Mouse (Mus musculus) cerebellum, postnatal 36 days (tissue): ENCODE results near the gene C77080.

ENCODE experiments used
- DNase-seq, 2 experiments: peaks; one replicate each; pipeline ENCODE4 v3.0.0; 2021 to 2022; ENCODE audit warnings: mixed read lengths in 2 of 2

Gene C77080

GRCm38 (mm10) chr4:129209504-129209903 is 51.7 kb downstream of the C77080 start:
- DNase-seq = peak in 1 of 2 experiments; percentile 17

- DNase-seq = no peak
Observed at GRCm38 (mm10) chr4:129206792-129207191, 54.4 kb downstream of the C77080 start.

DNA sequence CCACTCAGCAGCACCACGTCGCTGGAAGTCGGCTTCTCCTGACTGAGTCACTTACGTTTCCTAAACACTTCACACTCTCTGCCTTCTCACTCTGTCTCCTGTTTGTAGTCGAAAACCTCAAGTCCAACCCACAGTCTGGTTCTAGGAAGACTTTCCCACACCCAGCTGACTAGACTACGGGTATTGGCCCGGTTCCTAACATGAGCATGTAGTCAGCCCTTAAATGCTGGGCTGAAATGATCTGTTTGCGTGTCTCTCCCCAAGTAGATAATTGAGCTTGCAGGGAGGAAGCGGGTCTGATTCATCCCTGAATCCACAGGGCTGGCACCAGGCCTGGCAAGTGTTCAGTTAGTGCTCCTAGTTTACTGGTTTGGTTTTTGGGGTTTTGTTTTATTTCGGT is 56.5 kb downstream of the C77080 start:
- DNase-seq = no peak

DNA sequence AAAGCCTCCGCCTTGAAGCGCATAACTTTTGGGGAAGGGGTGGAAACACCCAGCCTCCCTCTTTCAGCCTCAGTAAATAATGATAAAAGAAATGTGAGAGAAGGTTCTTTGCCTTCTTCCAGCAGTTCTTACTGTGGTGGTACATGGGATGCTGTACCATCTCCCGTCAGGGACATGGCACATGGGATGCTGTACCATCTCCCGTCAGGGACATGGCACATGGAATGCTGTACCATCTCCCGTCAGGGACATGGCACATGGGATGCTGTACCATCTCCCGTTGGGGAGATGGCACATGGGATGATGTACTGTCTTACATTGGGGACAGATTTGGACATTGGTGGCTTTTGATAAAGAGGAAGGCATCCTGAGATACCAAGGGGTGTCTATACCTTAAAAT is 63.7 kb downstream of the C77080 start:
- no peak for DNase-seq

DNA sequence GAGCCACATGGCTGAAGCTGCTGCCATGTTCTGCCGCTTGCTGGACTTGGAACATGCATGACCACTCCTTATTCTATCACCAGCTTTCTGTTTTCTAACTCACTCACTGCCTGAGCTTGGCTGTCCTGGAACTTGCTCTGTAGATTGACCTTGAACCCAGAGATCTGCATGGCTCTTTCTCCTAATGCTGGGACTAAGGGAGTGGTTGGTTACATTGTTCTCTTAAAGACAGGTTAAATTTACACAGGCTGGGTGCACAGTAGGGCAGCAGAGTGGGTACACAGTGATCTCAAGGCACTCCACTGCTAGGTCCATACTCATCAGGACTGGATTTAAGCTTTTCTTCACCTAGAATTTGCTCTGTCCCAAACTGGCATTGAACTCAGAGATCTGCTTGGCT is 66.9 kb downstream of the C77080 start:
- DNase-seq = no peak

GRCm38 (mm10) chr4:129191691-129192090 is 69.5 kb downstream of the C77080 start:
- DNase-seq = no peak

- DNase-seq = peak in 1 of 2 experiments; percentile 23
Observed at GRCm38 (mm10) chr4:129190538-129190937, 70.7 kb downstream of the C77080 start.

- peak; percentile 94 to 96 for DNase-seq
Observed at GRCm38 (mm10) chr4:129189542-129190519, 71.4 kb downstream of the C77080 start, which contains the start of the genes S100pbp and Yars. Gene S100pbp, minus strand, starts transcription at chr4:129189727. Gene Yars, plus strand, starts transcription at chr4:129189760.

DNA sequence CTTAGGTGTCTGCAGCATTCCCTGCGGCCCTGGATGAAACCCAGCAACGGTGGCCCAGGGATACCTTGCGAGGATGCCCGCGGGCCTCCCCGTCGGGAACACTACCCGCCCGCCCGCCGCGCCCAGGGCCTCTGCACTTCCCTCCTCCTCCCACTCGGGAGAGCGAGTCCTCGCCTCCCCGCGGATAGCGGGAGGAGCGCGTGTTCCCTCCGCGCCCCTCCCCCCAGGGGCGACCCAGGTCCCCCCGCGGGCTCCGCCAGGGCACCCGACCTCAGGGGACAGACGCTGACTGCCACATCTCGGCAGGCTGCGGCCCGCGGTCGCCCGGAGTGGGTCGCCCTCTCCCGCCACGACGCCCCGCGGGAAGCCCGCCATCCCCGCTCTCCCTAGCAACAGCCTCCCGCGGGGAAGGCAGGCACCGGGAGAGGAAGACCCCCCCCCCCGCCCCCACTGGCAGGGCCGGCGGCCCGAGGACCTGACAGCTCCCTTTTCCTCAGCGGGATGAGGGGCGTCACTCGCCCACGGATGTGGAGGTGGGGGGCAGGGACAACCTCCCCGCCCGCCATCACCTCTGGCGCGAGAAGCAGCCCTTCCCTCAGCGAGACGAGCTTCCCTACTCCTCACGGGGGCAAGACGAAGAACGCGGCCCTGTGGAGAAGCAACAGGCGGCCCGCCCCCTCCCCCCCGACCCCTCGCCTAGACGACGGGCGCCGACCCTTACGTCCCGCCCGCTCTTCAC is 72.2 kb downstream of the C77080 start:
- DNase-seq = peak; percentile 58 to 60

DNA sequence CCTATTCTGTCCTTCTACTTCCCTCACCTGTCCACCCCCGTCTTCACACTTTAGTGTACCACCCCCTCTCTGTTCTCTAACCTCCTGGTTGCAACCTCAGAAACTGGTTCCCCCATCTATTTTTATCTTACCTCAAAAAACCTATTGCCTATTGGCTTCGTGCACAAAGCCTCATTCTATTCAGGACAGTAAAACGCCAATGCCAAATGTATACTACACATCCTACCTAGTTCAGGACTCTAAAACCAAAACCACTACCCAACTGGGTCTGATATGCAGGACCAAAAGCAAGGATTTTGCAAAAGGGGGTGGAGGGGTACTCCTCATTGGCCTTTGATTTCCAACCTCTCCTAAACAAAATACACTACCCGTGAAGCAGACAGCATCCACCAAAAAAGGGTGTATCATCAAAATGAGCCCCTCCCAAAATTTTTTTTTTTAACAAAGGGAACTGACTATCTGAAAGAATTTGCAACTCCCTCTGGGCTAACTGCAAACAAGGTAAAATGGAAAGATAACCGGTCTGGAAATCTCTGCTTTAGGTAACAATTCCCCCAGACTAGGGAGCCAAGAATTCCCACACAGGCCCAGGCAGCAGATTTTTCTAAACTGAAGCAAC is 73.1 kb downstream of the C77080 start:
- DNase-seq = no peak

DNA sequence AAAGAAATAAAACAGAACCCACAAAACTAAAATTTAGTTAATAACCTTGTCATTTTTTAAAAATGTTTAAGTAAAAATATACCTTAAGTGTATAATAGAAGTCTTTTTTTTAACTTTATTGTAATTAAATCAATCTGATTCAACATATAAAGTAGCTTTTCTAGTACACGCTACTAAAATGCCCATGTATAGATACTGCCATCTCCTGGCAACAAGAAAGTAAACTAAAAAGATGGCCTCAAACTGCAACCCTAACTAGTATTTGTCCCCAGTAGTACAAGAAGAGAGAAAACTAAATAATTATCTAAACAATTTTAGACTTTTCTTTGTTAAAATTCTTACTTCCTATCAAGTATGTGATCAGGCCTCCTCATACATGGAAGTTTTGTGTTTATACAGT is 81.6 kb downstream of the C77080 start:
- DNase-seq = no peak

GRCm38 (mm10) chr4:129172529-129172928 is 88.7 kb downstream of the C77080 start:
- DNase-seq = no peak
